Mouse (Mus musculus) right cerebral cortex, adult 2 months (tissue): ENCODE results near the gene Sipa1l2.

ENCODE experiments used
- DNase-seq, 2 experiments: peaks; one replicate each; pipeline ENCODE4 v3.0.0; 2021 to 2022; ENCODE audit warnings: low spot score in 2 of 2

Gene Sipa1l2

GRCm38 (mm10) chr8:125580426-125580825 lies 10.8 kb upstream of the Sipa1l2 start:
- no peak for DNase-seq

GRCm38 (mm10) chr8:125576127-125576526 lies 6.5 kb upstream of the Sipa1l2 start:
- DNase-seq, result no peak

GRCm38 (mm10) chr8:125574280-125574679 lies 4.7 kb upstream of the Sipa1l2 start:
- peak in 1 of 2 experiments; percentile 39 for DNase-seq

GRCm38 (mm10) chr8:125572246-125572645 lies 2.6 kb upstream of the Sipa1l2 start:
- DNase-seq, result no peak

GRCm38 (mm10) chr8:125570835-125571465 lies 1.3 kb upstream of the Sipa1l2 start:
- peak; percentile 31 to 54 for DNase-seq

GRCm38 (mm10) chr8:125570389-125570788 lies 781 bp upstream of the Sipa1l2 start:
- DNase-seq, result no peak

- peak; percentile 45 to 52 for DNase-seq
Measured at GRCm38 (mm10) chr8:125568851-125569532, 616 bp downstream of the Sipa1l2 start.

- DNase-seq, result peak; percentile 35 to 36
Measured at GRCm38 (mm10) chr8:125568421-125568850, 1.2 kb downstream of the Sipa1l2 start.

GRCm38 (mm10) chr8:125567569-125567968 lies 2.0 kb downstream of the Sipa1l2 start:
- DNase-seq, result no peak

GRCm38 (mm10) chr8:125562878-125563277 lies 6.7 kb downstream of the Sipa1l2 start:
- no peak for DNase-seq

- no peak for DNase-seq
Measured at GRCm38 (mm10) chr8:125560825-125561490, 8.7 kb downstream of the Sipa1l2 start.

- DNase-seq, result no peak
Measured at GRCm38 (mm10) chr8:125559066-125559653, 10.4 kb downstream of the Sipa1l2 start.

- DNase-seq, result peak; percentile 89 to 91
Measured at GRCm38 (mm10) chr8:125558109-125559065, 11.2 kb downstream of the Sipa1l2 start.

GRCm38 (mm10) chr8:125557391-125558108 lies 12.1 kb downstream of the Sipa1l2 start:
- no peak for DNase-seq

GRCm38 (mm10) chr8:125556706-125557105 lies 12.9 kb downstream of the Sipa1l2 start:
- no peak for DNase-seq

- DNase-seq, result no peak
Measured at GRCm38 (mm10) chr8:125550567-125550966, 19.0 kb downstream of the Sipa1l2 start.

- no peak for DNase-seq
Measured at GRCm38 (mm10) chr8:125547296-125547695, 22.3 kb downstream of the Sipa1l2 start.

- no peak for DNase-seq
Measured at GRCm38 (mm10) chr8:125545866-125546265, 23.7 kb downstream of the Sipa1l2 start.

- DNase-seq, result no peak
Measured at GRCm38 (mm10) chr8:125542893-125543613, 26.6 kb downstream of the Sipa1l2 start.
